Mouse (Mus musculus) myocyte (in vitro differentiated cells): ENCODE measurements around the gene Arnt.

ENCODE experiments used
- CEBPB ChIP-seq: IDR thresholded peaks from 2 replicates; pipeline ENCODE4 v1.6.1; 2011; ENCODE audit warnings: mild to moderate bottlenecking, moderate library complexity; ENCODE audit not compliant: poor library complexity, insufficient read depth, severe bottlenecking
- POLR2A ChIP-seq: IDR thresholded peaks from one replicate; pipeline ENCODE4 v1.6.1; 2011; ENCODE audit warnings: low read depth, mild to moderate bottlenecking, control low read depth, moderate library complexity; ENCODE audit not compliant: insufficient read length
- USF1 ChIP-seq: IDR thresholded peaks from one replicate; pipeline ENCODE4 v1.6.1; 2011; ENCODE audit warnings: low read depth, mild to moderate bottlenecking, control low read depth, moderate library complexity

- TF ChIP-seq CEBPB (no peak), POLR2A (no peak), USF1 (no peak)
These were observed 44.8 kb downstream of the Arnt start for GRCm38 (mm10) chr3:95478966-95479365.
